Mouse (Mus musculus): ENCODE data around the gene Ptpn5. TPM values are rescaled to one million over a fixed set of nuclear protein-coding genes. Genes with fewer than 3 reads are reported as not detected.

The Ptpn5 gene
- total RNA-seq, 4 experiments from 2014 or later: 0.68 to 3.3 (median 1.7) TPM

DNA sequence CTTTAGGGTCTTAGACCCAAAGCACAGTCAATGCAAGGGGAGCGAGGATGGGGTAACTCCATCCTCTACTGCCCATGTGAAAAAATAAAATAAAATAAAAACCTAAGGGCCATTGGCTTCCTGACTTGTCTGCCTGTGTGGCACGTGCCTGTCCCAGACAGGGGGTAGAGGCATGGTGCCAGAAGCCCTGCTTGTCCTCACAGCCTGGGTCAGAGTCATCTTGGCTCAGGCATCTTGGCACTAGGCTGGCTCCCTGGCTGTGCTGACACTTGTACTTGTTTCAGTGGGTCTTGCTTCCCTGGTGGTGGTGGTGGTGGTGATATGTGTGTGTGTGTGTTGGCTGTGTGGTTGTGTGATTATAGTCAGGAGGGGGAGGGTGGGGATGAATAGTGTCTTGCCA, 78.8 kb downstream of the Ptpn5 start:
- DNase-seq: peak; percentile 60

DNA sequence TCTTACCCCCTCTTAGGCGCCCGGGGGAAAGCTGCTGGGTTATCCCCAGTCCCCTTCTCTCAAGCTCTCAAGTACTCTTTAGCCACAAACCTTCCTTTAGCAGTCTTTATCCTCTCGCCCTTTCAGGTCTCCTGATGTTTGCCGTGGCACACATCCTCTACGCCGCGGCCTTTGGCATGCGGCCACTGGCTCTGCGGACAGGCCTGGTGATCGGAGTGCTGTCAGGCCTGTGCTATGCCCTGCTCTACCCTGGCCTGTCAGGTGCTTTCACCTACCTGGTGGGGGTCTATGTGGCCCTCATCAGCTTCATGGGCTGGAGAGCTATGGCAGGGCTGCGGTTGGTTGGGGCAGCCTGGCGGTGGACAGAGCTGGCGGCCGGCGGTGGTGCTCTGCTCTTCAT, 80.2 kb downstream of the Ptpn5 start:
- DNase-seq: no peak

DNA sequence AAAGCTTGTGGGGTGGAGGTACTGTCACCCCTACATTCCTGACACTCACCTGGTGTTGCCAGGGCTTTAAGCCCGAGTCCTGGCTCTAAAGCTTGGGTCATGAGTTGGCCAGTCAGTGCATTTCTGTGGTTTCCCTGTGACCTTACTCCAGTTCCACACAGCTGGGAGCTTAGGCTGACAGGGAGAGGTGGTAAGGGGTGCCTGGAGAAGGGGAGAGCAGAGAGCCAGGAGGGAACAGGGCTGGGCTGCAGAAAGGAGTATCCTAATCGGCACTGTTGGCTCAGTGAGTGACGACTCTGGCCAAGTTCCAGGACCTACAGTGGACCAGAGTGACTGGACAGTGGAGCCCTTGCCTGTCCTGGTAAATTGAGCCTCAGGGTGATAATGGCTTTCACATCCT, 81.2 kb downstream of the Ptpn5 start:
- peak; percentile 60 for DNase-seq

DNA sequence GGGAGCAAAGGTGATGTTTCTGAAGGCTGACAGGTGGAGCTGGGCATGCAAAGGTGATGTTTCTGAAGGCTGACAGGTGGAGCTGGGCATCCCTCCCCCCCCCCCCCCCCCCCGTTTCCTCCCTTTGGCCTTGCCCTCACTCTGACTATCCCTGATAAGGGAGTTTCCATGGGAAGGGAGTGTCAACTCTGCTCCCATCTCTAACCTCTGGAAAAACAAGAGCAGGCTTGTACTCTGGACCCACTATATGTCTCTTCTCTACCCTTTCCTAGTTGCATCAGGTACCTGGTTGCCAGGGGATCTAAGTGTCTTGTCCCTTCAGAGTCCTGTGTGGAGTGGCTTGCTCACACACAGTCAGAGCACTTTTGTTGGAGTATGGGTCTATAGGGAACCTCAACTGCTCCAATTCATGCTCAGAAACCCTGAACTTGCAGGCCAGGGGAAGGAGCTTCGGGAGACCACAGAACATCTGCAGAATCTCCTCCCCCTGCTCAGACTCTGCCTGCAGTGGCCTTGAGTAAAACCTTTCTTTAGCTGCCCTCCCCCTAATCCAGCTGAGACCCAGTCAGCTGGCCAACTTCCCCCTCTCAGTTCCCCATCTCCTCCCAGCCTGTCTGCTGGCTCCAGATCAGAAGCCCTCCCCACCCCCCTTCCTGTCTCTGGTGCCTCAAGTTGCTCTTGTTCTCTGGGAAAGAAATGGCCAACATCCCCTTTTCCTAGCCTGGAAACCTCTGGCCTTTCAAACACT, 81.9 kb downstream of the Ptpn5 start:
- peak; percentile 58 for DNase-seq

DNA sequence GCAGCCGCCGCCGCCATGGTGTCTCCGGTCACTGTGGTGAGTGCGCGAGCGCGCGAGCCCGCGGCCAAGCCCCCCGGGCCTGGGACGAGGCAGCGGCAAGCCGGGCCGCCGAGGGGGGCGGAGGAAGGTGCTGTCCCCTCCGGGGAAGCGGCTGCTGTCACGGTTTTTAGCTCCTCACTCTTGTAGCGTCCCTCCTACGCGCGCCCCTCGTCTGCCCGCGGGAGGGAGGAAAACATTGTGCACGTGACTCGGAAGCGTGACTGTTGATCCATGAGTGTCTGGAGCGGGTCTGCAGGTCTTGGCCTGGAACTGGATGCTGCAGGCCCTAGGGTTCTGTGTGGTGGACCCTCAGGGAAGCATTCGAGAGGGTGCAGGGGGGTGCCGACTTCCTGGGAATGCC, 82.7 kb downstream of the Ptpn5 start:
- peak; percentile 63 for DNase-seq

DNA sequence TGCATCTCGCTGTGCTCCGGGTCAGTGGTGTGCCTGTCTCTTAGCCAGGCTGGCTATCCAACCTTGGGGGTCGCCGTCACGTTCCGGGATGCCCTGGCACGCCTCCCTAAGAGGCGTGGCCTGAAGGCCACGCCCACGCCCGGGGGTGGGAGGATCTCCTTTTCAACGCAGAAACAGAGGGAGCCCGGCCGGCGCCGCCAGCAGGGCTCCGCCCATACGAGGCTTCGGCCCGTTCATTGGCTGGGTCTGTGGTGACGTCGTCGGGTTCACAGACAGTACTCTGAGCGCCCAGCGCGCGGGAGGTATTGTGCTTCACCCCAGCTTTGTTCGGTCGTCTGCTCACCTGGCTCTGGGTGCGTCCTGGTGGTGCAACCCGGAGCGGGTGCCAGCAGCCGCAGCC, 83.1 kb downstream of the Ptpn5 start, which contains the start of gene Tmem86a:
Gene Tmem86a (plus strand): TSS at position 236 of the 400 bp plus-strand sequence.
- DNase-seq: peak; percentile 94

DNA sequence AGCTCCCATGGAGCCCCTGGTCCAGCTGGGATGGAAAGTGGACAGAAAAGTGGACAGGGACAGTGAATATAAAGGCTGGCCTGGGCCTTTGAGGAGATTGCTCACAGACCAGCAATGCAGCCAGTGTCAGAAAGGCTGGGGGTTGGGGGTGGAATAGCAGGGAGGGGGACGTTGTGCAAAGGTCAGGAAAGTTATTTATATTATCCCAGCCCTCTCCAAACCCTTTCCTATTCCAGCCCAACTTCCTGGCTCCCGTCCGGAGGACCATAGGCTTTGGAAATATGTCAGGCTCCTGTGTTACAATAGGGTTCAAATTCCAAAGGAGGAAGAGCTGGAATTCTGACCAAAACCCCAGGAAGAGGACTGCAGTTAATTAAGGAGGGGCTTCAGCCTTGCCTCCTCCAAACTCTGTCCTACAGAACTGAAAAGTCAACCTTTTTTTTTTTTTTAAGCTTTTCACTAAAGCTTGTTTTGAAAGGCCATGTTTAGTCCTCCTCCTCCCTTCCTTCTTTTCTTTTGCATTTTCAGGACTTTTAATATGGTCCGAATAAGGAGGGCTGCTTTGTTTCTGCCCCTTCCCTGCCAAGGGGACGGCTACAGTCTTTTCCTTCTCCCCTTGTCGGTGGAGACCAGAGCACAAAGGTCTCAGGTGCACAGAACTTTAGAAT, 90.5 kb downstream of the Ptpn5 start:
- DNase-seq: no peak

DNA sequence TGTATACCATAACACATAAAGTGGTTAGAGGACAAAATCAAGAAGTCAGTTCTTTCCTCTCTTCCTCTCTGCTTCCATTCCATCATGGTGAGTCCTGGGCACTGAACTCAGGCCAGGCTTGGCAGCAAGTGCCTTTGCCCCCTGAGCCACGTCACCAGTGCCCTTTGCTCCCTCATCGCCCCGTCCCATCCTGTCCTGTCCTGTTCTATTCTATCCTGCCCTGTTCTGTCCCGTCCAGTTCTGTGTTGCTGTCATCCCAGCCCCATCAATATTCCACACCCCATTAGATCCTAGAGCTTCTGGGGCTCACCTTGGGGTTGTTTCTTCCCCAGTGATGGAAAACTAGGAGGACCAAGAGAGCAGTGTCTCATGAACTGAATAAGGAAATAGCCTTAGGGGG, 91.4 kb downstream of the Ptpn5 start:
- no peak for DNase-seq

DNA sequence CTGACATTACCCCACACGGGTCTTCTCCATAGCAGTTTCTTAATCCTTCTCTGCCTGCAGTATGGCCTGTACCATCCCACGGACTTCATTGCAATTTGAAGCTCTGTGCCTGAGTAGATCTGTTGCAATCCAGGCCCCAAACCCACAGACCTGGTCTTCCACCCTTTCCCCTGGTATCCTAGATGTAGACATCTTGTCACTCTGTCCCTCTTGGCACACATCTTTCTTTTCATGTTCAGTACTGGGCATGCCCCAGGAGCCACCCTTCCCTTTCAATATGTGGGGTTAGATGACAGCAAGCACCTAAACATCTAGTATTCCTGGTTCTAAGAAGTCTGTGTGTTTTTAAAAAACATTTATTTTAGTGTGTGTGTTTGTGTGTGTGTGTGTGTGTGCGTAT, 91.8 kb downstream of the Ptpn5 start:
- no peak for DNase-seq

DNA sequence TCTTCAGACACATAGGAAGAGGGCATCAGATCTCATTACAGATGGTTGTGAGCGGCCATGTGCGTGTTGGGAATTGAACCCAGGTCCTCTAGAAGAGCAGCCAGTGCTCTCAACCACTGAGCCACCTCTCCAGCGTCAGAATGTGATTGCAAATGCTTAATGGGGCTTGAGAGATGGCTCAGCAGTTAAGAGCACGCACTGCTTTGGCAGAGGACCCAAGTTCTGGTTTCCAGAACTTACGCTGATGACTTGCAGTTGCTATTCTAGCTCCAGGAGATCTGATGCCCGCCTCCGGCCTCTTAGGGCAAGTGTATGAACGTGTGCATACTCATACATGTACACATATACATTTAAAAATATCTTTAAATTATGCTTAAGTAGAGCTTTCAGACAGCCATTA, 98.1 kb downstream of the Ptpn5 start:
- DNase-seq: no peak

DNA sequence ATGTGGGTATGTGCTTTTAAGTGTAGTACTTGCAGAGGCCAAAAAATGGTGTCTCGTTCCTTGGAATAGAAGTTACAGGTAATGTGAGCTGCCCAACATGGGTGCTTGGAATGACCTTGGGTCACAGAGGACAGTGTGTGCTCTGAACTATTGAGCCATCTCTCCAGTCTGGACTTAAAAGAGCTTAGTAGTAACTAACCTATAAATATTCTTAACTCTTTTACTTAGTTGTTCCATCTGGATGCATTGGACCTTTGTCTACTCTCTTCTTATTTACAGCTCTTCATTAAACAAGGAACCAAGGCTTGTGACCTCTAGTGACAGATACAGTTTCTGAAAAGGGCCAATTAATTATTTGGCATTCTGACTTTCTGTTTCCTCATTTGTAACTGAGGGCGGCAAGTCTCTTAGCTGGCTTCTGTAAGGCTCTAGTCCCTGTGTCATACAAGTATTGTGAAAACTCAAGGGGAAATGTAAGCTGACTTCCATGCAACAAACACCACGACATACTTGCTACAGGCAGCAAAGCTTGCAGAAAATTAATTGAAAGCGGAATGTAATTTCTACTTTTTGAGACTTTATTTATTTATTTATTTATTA, 98.6 kb downstream of the Ptpn5 start:
- DNase-seq: no peak

DNA sequence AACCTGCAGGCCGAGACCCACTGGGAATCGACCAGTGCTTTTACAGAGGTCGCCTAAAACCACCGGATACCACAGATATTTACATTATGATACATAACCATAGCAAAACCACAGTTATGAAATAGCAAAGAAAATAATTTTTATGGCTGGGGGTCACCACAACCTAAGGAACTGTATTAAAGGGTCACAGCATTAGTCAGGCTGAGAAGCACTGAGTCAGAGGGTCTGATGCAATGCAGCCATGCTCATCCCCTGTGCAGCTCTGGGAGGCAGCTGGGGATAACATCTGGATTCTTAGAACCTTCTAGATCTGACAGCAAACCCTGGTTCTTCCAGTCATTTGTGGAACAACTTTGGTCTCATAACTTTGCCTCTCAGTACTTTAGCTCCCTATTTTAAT, 102.1 kb downstream of the Ptpn5 start:
- DNase-seq: no peak

DNA sequence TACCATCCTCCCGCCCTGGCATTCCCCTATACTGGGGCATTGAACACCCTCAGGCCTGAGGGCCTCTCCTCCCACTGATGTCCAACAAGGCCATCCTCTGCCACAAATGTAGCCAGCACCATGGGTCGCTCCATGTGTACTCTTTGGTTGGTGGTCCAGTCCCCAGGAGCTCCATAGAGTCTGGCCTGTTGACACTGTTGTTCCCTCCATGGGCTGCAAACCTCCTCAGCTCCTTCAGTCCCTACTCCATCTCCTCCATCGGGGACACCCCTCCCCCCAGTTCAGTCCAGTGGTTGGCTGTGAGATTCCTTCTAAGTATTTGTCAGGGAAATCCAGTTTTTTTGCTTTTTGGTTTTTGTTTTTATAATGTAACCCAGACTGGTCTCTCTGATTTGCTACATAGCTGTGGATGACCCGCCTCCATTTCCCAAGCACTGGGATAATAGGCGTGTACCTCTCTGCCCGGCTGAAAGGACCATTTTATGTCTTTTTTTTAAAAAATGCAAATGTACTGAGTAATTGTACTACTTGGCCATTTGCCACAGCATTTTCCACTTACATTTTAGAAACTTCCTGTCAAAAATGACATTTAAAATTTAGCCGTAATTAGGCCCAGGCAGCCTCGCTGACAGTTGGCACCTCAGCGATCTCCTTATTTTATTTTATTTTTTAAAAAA, 102.8 kb downstream of the Ptpn5 start:
- DNase-seq: no peak

Small RNA genes lying within 50 kb of the gene (microRNA-seq; reads per million reads assigned to microRNA genes)
- 0 reads per million in 2 experiments for gene Mir7056

Other genes with a start within 250 kb of the Ptpn5 start
- 10 to 100 TPM; 72.4 to 91.6 (median 78.7) TPM for gene Tsg101, start 213.7 kb downstream of the Ptpn5 start, total RNA-seq (2022)
- 10 to 100 TPM; 17.6 to 23.9 (median 21.9) TPM for gene Uevld, start 175.2 kb downstream of the Ptpn5 start, total RNA-seq (2022)
- gene Gm9999, start 150.1 kb downstream of the Ptpn5 start, total RNA-seq (2022): not detected
- 10 to 100 TPM; 17.3 to 19.7 (median 18.9) TPM for gene Spty2d1, start 125.3 kb downstream of the Ptpn5 start, total RNA-seq (2022)
- 100 to 1,000 TPM in 1 of 4 experiments, 10 to 100 TPM in 3; 37.9 to 108 (median 75.8) TPM for gene Tmem86a, start 83.1 kb downstream of the Ptpn5 start, total RNA-seq (2022)
- gene Mrgpra6, start 71.2 kb upstream of the Ptpn5 start, total RNA-seq (2022): not detected
- not detected for gene Mrgpra9, start 119.2 kb upstream of the Ptpn5 start, total RNA-seq (2022)
- gene Mrgpra1, start 220.6 kb upstream of the Ptpn5 start, total RNA-seq (2022): not detected